Mouse (Mus musculus) left cerebral cortex, postnatal 36 days (tissue): ENCODE data around the gene Rnf212b. TPM values are rescaled to one million over a fixed set of nuclear protein-coding genes. Genes with fewer than 3 reads are reported as not detected.

Experiments used
- total RNA-seq, 2 experiments: library from RNA; stranded (reverse); gene quantifications; 2 replicates each; pipeline ENCODE4 v1.2.3; 2021

Gene Rnf212b
- total RNA-seq, 2 experiments from 2014 or later: not detected

Other genes with a start within 250 kb of the Rnf212b start
- gene Ajuba, start 236.6 kb upstream of the Rnf212b start, total RNA-seq: 1 to 10 TPM; 1.5 to 2.0 TPM
- 1 to 10 TPM; 6.6 to 8.4 TPM for gene 4931414P19Rik, start 208.1 kb upstream of the Rnf212b start, total RNA-seq
- gene Psmb5, start 196.1 kb upstream of the Rnf212b start, total RNA-seq: 100 to 1,000 TPM; 164 to 176 TPM
- gene Psmb11, start 192.7 kb upstream of the Rnf212b start, total RNA-seq: under 1 TPM; 0.27 to 0.30 TPM
- gene Gm17606, start 173.2 kb upstream of the Rnf212b start, total RNA-seq: not detected
- 1 to 10 TPM; 7.0 to 9.6 TPM for gene Cdh24, start 172.8 kb upstream of the Rnf212b start, total RNA-seq
- gene 1700123O20Rik, start 127.9 kb upstream of the Rnf212b start, total RNA-seq: 10 to 100 TPM; 22.6 to 23.1 TPM
- 100 to 1,000 TPM; 126 to 237 TPM for gene Acin1, start 127.2 kb upstream of the Rnf212b start, total RNA-seq
- not detected for gene Gm29776, start 115.3 kb upstream of the Rnf212b start, total RNA-seq
- gene Cebpe, start 102.0 kb upstream of the Rnf212b start, total RNA-seq: not detected
- gene Slc7a8, start 32.2 kb upstream of the Rnf212b start, total RNA-seq: 10 to 100 TPM; 54.7 to 64.8 TPM
- 10 to 100 TPM; 15.9 to 22.1 TPM for gene Homez, start 56.8 kb downstream of the Rnf212b start, total RNA-seq
- gene Ppp1r3e, start 63.4 kb downstream of the Rnf212b start, total RNA-seq: 10 to 100 TPM; 15.2 to 17.2 TPM
- 100 to 1,000 TPM; 131 to 145 TPM for gene Bcl2l2, start 69.2 kb downstream of the Rnf212b start, total RNA-seq
- not detected for gene Gm20521, start 69.3 kb downstream of the Rnf212b start, total RNA-seq
- gene Pabpn1, start 78.4 kb downstream of the Rnf212b start, total RNA-seq: 100 to 1,000 TPM; 194 to 280 TPM
- 100 to 1,000 TPM; 618 to 651 TPM for gene Slc22a17, start 99.0 kb downstream of the Rnf212b start, total RNA-seq
- 1 to 10 TPM; 7.1 to 7.3 TPM for gene Efs, start 112.0 kb downstream of the Rnf212b start, total RNA-seq
- gene Il25, start 118.6 kb downstream of the Rnf212b start, total RNA-seq: not detected
- 10 to 100 TPM; 56.6 to 59.4 TPM for gene Cmtm5, start 122.1 kb downstream of the Rnf212b start, total RNA-seq
- 1 to 10 TPM; 4.2 to 5.2 TPM for gene Myh6, start 152.8 kb downstream of the Rnf212b start, total RNA-seq
- gene Gm17428, start 162.8 kb downstream of the Rnf212b start, total RNA-seq: not detected
- gene Myh7, start 180.5 kb downstream of the Rnf212b start, total RNA-seq: 10 to 100 TPM; 20.1 to 22.2 TPM
- gene Ngdn, start 201.3 kb downstream of the Rnf212b start, total RNA-seq: 10 to 100 TPM; 23.5 to 30.8 TPM